Mouse (Mus musculus): ENCODE results near the gene Blcap. TPM values are rescaled to one million over a fixed set of nuclear protein-coding genes. Genes with fewer than 3 reads are reported as not detected.
A peak's percentile ranks its signal among the peaks of the same experiment; 100 is the strongest.

The Blcap gene
- total and polyA plus RNA-seq, 3 experiments, result 54.3 to 62.4 (median 55.6) TPM

- Histone ChIP-seq H3K4me1 (ENCODE audit: control insufficient read depth, insufficient read depth, low read length) (no peaks in the 10 kb centered on the region), H3K4me3 (no peak overlapping the region), H3K79me2 (replicated peaks; ENCODE audit: control insufficient read depth, insufficient read depth, low read length) (no peaks in the 10 kb centered on the region), H3K27ac (no peak overlapping the region), H3K36me3 (ENCODE audit: control insufficient read depth, insufficient read depth, low read length) (no peaks in the 10 kb centered on the region), H3K27me3 (ENCODE audit: control insufficient read depth, insufficient read depth, low read length) (no peaks in the 10 kb centered on the region; the same call in 1 of the 2 replicates), H3K9ac (ENCODE audit: low read depth, low read length) (no peak overlapping the region)
- TF ChIP-seq EP300 (IDR thresholded peaks at IDR 0.05; ENCODE audit: insufficient read depth, low read depth, low read length) (no peak), POLR2A (IDR thresholded peaks at IDR 0.05; ENCODE audit: insufficient read depth, low read depth, low read length) (no peak), CTCF (IDR thresholded peaks at IDR 0.05) (no peak)
- DNase-seq, result no peak
- WGBS, result 61% methylated on average over 13 of the region's 13 CpGs
- intact Hi-C loops (cut with DNase I), result no loop called here
These were observed 40.8 kb downstream of the Blcap start for GRCm38 (mm10) chr2:157530056-157530955.

GRCm38 (mm10) chr2:157522556-157522955 lies 48.5 kb downstream of the Blcap start:
- no peak overlapping the region for H3K9ac ChIP-seq (ENCODE audit: low read depth, low read length)
- intact Hi-C loops (cut with DNase I), result no loop called here
- 71% methylated on average over 3 of the region's 3 CpGs for WGBS

GRCm38 (mm10) chr2:157520496-157520895 lies 50.6 kb downstream of the Blcap start:
- H3K4me1 ChIP-seq (ENCODE audit: control insufficient read depth, insufficient read depth, low read length), result no peaks in the 10 kb centered on the region
- no peaks in the 10 kb centered on the region for H3K36me3 ChIP-seq (ENCODE audit: control insufficient read depth, insufficient read depth, low read length)
- H3K4me3 ChIP-seq, result no peak overlapping the region
- DNase-seq, result no peak
- TF ChIP-seq POLR2A (IDR thresholded peaks at IDR 0.05; ENCODE audit: insufficient read depth, low read depth, low read length) (no peak), EP300 (IDR thresholded peaks at IDR 0.05; ENCODE audit: insufficient read depth, low read depth, low read length) (no peak), CTCF (IDR thresholded peaks at IDR 0.05) (no peak)
- no peaks in the 10 kb centered on the region for H3K27me3 ChIP-seq (ENCODE audit: control insufficient read depth, insufficient read depth, low read length)
- intact Hi-C loops (cut with DNase I), result no loop called here
- no peaks in the 10 kb centered on the region for H3K79me2 ChIP-seq (replicated peaks; ENCODE audit: control insufficient read depth, insufficient read depth, low read length)
- no peak overlapping the region for H3K27ac ChIP-seq
- WGBS, result 57% methylated on average over 5 of the region's 5 CpGs
- H3K9ac ChIP-seq (ENCODE audit: low read depth, low read length), result no peak overlapping the region

More at GRCm38 (mm10) chr2:157522556-157522955, 48.5 kb downstream of the Blcap start:
- H3K27me3 ChIP-seq (ENCODE audit: control insufficient read depth, insufficient read depth, low read length), result no peaks in the 10 kb centered on the region
- no peaks in the 10 kb centered on the region for H3K79me2 ChIP-seq (replicated peaks; ENCODE audit: control insufficient read depth, insufficient read depth, low read length)
- no peak overlapping the region for H3K4me3 ChIP-seq
- H3K27ac ChIP-seq, result no peak overlapping the region
- DNase-seq, result no peak
- H3K36me3 ChIP-seq (ENCODE audit: control insufficient read depth, insufficient read depth, low read length), result no peaks in the 10 kb centered on the region
- TF ChIP-seq POLR2A (IDR thresholded peaks at IDR 0.05; ENCODE audit: insufficient read depth, low read depth, low read length) (no peak), EP300 (IDR thresholded peaks at IDR 0.05; ENCODE audit: insufficient read depth, low read depth, low read length) (no peak), CTCF (IDR thresholded peaks at IDR 0.05) (no peak)
- no peaks in the 10 kb centered on the region for H3K4me1 ChIP-seq (ENCODE audit: control insufficient read depth, insufficient read depth, low read length)

GRCm38 (mm10) chr2:157519452-157519851 lies 51.6 kb downstream of the Blcap start:
- H3K9ac ChIP-seq (ENCODE audit: low read depth, low read length), result no peak overlapping the region
- WGBS, result 59% methylated on average over 6 of the region's 6 CpGs
- TF ChIP-seq EP300 (IDR thresholded peaks at IDR 0.05; ENCODE audit: insufficient read depth, low read depth, low read length) (no peak), POLR2A (IDR thresholded peaks at IDR 0.05; ENCODE audit: insufficient read depth, low read depth, low read length) (no peak), CTCF (IDR thresholded peaks at IDR 0.05) (no peak)
- no peaks in the 10 kb centered on the region for H3K27me3 ChIP-seq (ENCODE audit: control insufficient read depth, insufficient read depth, low read length)
- no peaks in the 10 kb centered on the region for H3K79me2 ChIP-seq (replicated peaks; ENCODE audit: control insufficient read depth, insufficient read depth, low read length)
- no peak overlapping the region for H3K4me3 ChIP-seq
- DNase-seq, result peak in 1 of 2 experiments; percentile 19
- H3K4me1 ChIP-seq (ENCODE audit: control insufficient read depth, insufficient read depth, low read length), result no peaks in the 10 kb centered on the region
- intact Hi-C loops (cut with DNase I), result no loop called here
- no peaks in the 10 kb centered on the region for H3K36me3 ChIP-seq (ENCODE audit: control insufficient read depth, insufficient read depth, low read length)
- H3K27ac ChIP-seq, result no peak overlapping the region

GRCm38 (mm10) chr2:157518451-157518850 lies 52.6 kb downstream of the Blcap start:
- 69% methylated on average over 7 of the region's 7 CpGs for WGBS
- no peak for TF ChIP-seq POLR2A (IDR thresholded peaks at IDR 0.05; ENCODE audit: insufficient read depth, low read depth, low read length)
- TF ChIP-seq EP300 (IDR thresholded peaks at IDR 0.05; ENCODE audit: insufficient read depth, low read depth, low read length), result no peak
- TF ChIP-seq CTCF (IDR thresholded peaks at IDR 0.05), result no peak
- Histone ChIP-seq H3K9ac (ENCODE audit: low read depth, low read length) (no peak overlapping the region), H3K27ac (no peak overlapping the region), H3K4me3 (no peak overlapping the region), H3K79me2 (replicated peaks; ENCODE audit: control insufficient read depth, insufficient read depth, low read length) (no peaks in the 10 kb centered on the region), H3K36me3 (ENCODE audit: control insufficient read depth, insufficient read depth, low read length) (no peaks in the 10 kb centered on the region), H3K4me1 (ENCODE audit: control insufficient read depth, insufficient read depth, low read length) (no peaks in the 10 kb centered on the region), H3K27me3 (ENCODE audit: control insufficient read depth, insufficient read depth, low read length) (no peaks in the 10 kb centered on the region; the same call in 1 of the 2 replicates)
- no peak for DNase-seq
- intact Hi-C loops (cut with DNase I), result no loop called here

GRCm38 (mm10) chr2:157517526-157517925 lies 53.5 kb downstream of the Blcap start:
- no peak for DNase-seq
- Histone ChIP-seq H3K27me3 (ENCODE audit: control insufficient read depth, insufficient read depth, low read length) (no peaks in the 10 kb centered on the region; the same call in 1 of the 2 replicates), H3K9ac (ENCODE audit: low read depth, low read length) (no peak overlapping the region), H3K4me1 (ENCODE audit: control insufficient read depth, insufficient read depth, low read length) (no peaks in the 10 kb centered on the region), H3K4me3 (no peak overlapping the region), H3K79me2 (replicated peaks; ENCODE audit: control insufficient read depth, insufficient read depth, low read length) (no peaks in the 10 kb centered on the region), H3K36me3 (ENCODE audit: control insufficient read depth, insufficient read depth, low read length) (no peaks in the 10 kb centered on the region), H3K27ac (no peak overlapping the region)
- intact Hi-C loops (cut with DNase I), result no loop called here
- TF ChIP-seq CTCF (IDR thresholded peaks at IDR 0.05), result no peak
- no peak for TF ChIP-seq EP300 (IDR thresholded peaks at IDR 0.05; ENCODE audit: insufficient read depth, low read depth, low read length)
- no peak for TF ChIP-seq POLR2A (IDR thresholded peaks at IDR 0.05; ENCODE audit: insufficient read depth, low read depth, low read length)
- WGBS, result 54% methylated on average over 6 of the region's 6 CpGs
